Mouse (Mus musculus): ENCODE measurements around the gene Tnfrsf11a. TPM values are rescaled to one million over a fixed set of nuclear protein-coding genes. Genes with fewer than 3 reads are reported as not detected.

The Tnfrsf11a gene
- polyA plus RNA-seq, 1 experiment: 13.9 TPM

- Histone ChIP-seq H3K27ac (ENCODE audit: insufficient read depth, low read length) (no peak overlapping the region), H3K4me3 (ENCODE audit: insufficient read depth, low read length) (no peak overlapping the region), H3K4me1 (ENCODE audit: control insufficient read depth, insufficient read depth, low read length) (peaks cover 5% of the 10 kb centered on the region; the same call in 1 of the 2 replicates)
- TF ChIP-seq CTCF (IDR thresholded peaks at IDR 0.05; ENCODE audit: borderline replicate concordance, insufficient read depth, low read length) (no peak), POLR2A (IDR thresholded peaks at IDR 0.05; ENCODE audit: low read depth, low read length) (no peak)
These were observed 3.9 kb downstream of the Tnfrsf11a start for GRCm38 (mm10) chr1:105784257-105785016.

GRCm38 (mm10) chr1:105785146-105785545, 4.6 kb downstream of the Tnfrsf11a start:
- Histone ChIP-seq H3K27ac (ENCODE audit: insufficient read depth, low read length) (no peak overlapping the region), H3K4me3 (ENCODE audit: insufficient read depth, low read length) (no peak overlapping the region), H3K4me1 (ENCODE audit: control insufficient read depth, insufficient read depth, low read length) (peaks cover 5% of the 10 kb centered on the region; the same call in 1 of the 2 replicates)
- TF ChIP-seq CTCF (IDR thresholded peaks at IDR 0.05; ENCODE audit: borderline replicate concordance, insufficient read depth, low read length): no peak
- no peak for TF ChIP-seq POLR2A (IDR thresholded peaks at IDR 0.05; ENCODE audit: low read depth, low read length)

GRCm38 (mm10) chr1:105786731-105787357, 6.3 kb downstream of the Tnfrsf11a start:
- no peak for TF ChIP-seq CTCF (IDR thresholded peaks at IDR 0.05; ENCODE audit: borderline replicate concordance, insufficient read depth, low read length)
- TF ChIP-seq POLR2A (IDR thresholded peaks at IDR 0.05; ENCODE audit: low read depth, low read length): no peak
- H3K4me3 ChIP-seq (ENCODE audit: insufficient read depth, low read length): no peak overlapping the region
- peaks cover 3% of the 10 kb centered on the region; the same call in 1 of the 2 replicates for H3K4me1 ChIP-seq (ENCODE audit: control insufficient read depth, insufficient read depth, low read length)
- H3K27ac ChIP-seq (ENCODE audit: insufficient read depth, low read length): no peak overlapping the region

GRCm38 (mm10) chr1:105790103-105790502, 9.6 kb downstream of the Tnfrsf11a start:
- TF ChIP-seq POLR2A (IDR thresholded peaks at IDR 0.05; ENCODE audit: low read depth, low read length) (no peak), CTCF (IDR thresholded peaks at IDR 0.05; ENCODE audit: borderline replicate concordance, insufficient read depth, low read length) (no peak)
- Histone ChIP-seq H3K27ac (ENCODE audit: insufficient read depth, low read length) (no peak overlapping the region), H3K4me1 (ENCODE audit: control insufficient read depth, insufficient read depth, low read length) (no peaks in the 10 kb centered on the region), H3K4me3 (ENCODE audit: insufficient read depth, low read length) (no peak overlapping the region)

- H3K4me1 ChIP-seq (ENCODE audit: control insufficient read depth, insufficient read depth, low read length): no peaks in the 10 kb centered on the region; the same call in 1 of the 2 replicates
- no peak overlapping the region for H3K27ac ChIP-seq (ENCODE audit: insufficient read depth, low read length)
- TF ChIP-seq POLR2A (IDR thresholded peaks at IDR 0.05; ENCODE audit: low read depth, low read length) (no peak), CTCF (IDR thresholded peaks at IDR 0.05; ENCODE audit: borderline replicate concordance, insufficient read depth, low read length) (no peak)
- no peak overlapping the region for H3K4me3 ChIP-seq (ENCODE audit: insufficient read depth, low read length)
These were observed 14.2 kb downstream of the Tnfrsf11a start for GRCm38 (mm10) chr1:105794670-105795069.

GRCm38 (mm10) chr1:105795705-105796104, 15.2 kb downstream of the Tnfrsf11a start:
- no peak overlapping the region for H3K27ac ChIP-seq (ENCODE audit: insufficient read depth, low read length)
- H3K4me3 ChIP-seq (ENCODE audit: insufficient read depth, low read length): no peak overlapping the region
- H3K4me1 ChIP-seq (ENCODE audit: control insufficient read depth, insufficient read depth, low read length): no peaks in the 10 kb centered on the region; the same call in 1 of the 2 replicates
- TF ChIP-seq CTCF (IDR thresholded peaks at IDR 0.05; ENCODE audit: borderline replicate concordance, insufficient read depth, low read length): no peak
- no peak for TF ChIP-seq POLR2A (IDR thresholded peaks at IDR 0.05; ENCODE audit: low read depth, low read length)

GRCm38 (mm10) chr1:105800570-105800969, 20.1 kb downstream of the Tnfrsf11a start:
- no peak for TF ChIP-seq CTCF (IDR thresholded peaks at IDR 0.05; ENCODE audit: borderline replicate concordance, insufficient read depth, low read length)
- no peak for TF ChIP-seq POLR2A (IDR thresholded peaks at IDR 0.05; ENCODE audit: low read depth, low read length)
- Histone ChIP-seq H3K4me3 (ENCODE audit: insufficient read depth, low read length) (no peak overlapping the region), H3K4me1 (ENCODE audit: control insufficient read depth, insufficient read depth, low read length) (peaks cover 2% of the 10 kb centered on the region; the same call in 1 of the 2 replicates), H3K27ac (ENCODE audit: insufficient read depth, low read length) (no peak overlapping the region)

- Histone ChIP-seq H3K4me1 (ENCODE audit: control insufficient read depth, insufficient read depth, low read length) (peaks cover 2% of the 10 kb centered on the region; the same call in 1 of the 2 replicates), H3K27ac (ENCODE audit: insufficient read depth, low read length) (peak overlapping the region; percentile 2; the same call in 1 of the 2 replicates), H3K4me3 (ENCODE audit: insufficient read depth, low read length) (no peak overlapping the region)
- TF ChIP-seq POLR2A (IDR thresholded peaks at IDR 0.05; ENCODE audit: low read depth, low read length) (no peak), CTCF (IDR thresholded peaks at IDR 0.05; ENCODE audit: borderline replicate concordance, insufficient read depth, low read length) (no peak)
These were observed 20.7 kb downstream of the Tnfrsf11a start for GRCm38 (mm10) chr1:105801252-105801651.

GRCm38 (mm10) chr1:105802941-105803340, 22.4 kb downstream of the Tnfrsf11a start:
- Histone ChIP-seq H3K4me1 (ENCODE audit: control insufficient read depth, insufficient read depth, low read length) (peaks cover 2% of the 10 kb centered on the region; the same call in 1 of the 2 replicates), H3K27ac (ENCODE audit: insufficient read depth, low read length) (no peak overlapping the region), H3K4me3 (ENCODE audit: insufficient read depth, low read length) (no peak overlapping the region)
- TF ChIP-seq CTCF (IDR thresholded peaks at IDR 0.05; ENCODE audit: borderline replicate concordance, insufficient read depth, low read length) (no peak), POLR2A (IDR thresholded peaks at IDR 0.05; ENCODE audit: low read depth, low read length) (no peak)

- TF ChIP-seq POLR2A (IDR thresholded peaks at IDR 0.05; ENCODE audit: low read depth, low read length) (no peak), CTCF (IDR thresholded peaks at IDR 0.05; ENCODE audit: borderline replicate concordance, insufficient read depth, low read length) (no peak)
- Histone ChIP-seq H3K4me1 (ENCODE audit: control insufficient read depth, insufficient read depth, low read length) (peaks cover 2% of the 10 kb centered on the region; the same call in 1 of the 2 replicates), H3K27ac (ENCODE audit: insufficient read depth, low read length) (no peak overlapping the region), H3K4me3 (ENCODE audit: insufficient read depth, low read length) (no peak overlapping the region)
These were observed 23.8 kb downstream of the Tnfrsf11a start for GRCm38 (mm10) chr1:105804285-105804684.
